8 mouse cellular contexts compared by ENCODE assay signal in the genomic region with DNA sequence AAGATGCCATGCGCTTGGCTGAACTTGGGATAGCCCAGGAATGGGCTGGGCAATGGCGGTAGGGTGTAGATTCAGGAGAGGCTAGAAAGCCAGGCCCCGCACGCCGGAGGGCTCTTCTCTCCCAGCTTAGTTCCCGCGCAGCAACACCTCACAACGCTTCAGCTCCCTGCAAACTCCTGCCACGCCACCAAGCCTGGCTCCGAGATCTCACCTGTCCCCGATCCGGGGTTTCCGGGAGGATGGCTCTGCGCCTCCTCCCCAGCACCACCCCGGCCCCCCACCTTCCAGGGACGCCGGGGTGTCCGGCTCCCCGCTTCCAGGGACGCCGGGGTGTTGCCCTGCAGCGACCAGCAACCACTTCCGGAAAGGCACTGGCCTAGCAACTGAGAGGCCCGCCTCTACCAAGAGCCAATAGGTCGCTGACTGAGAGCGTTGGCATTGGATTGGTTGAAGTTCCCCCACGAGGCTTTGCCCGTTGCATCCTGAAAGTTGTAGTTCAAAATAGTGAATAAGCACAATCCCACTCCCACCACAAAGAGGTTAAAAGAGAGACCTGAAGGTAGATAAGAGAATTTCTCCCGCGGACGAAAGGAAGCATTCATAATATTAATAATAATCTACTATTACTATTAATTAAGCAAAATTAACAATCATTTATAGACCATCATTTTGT. TPM values are rescaled to one million over a fixed set of nuclear protein-coding genes. Genes with fewer than 3 reads are reported as not detected.
DNase-seq lines count a peak whose midpoint lies in the region; ATAC-seq and TF ChIP-seq lines count a peak whose summit lies in the region.

A gene (minus strand): TSS at position 401 of the 673 bp plus-strand sequence.

- peak within 1 kb of the TSS; percentile 75 for H3K27ac ChIP-seq in heart, embryonic 12.5 days (ENCODE audit: poor library complexity, severe bottlenecking)
- peak within 1 kb of the TSS; percentile 78 for H3K27ac ChIP-seq in kidney, postnatal 0 days
- peak within 1 kb of the TSS; percentile 43; the same call in 1 of the 2 replicates for H3K27ac ChIP-seq in liver, embryonic 11.5 days (ENCODE audit: low read depth, low read length)
- H3K27ac ChIP-seq in stomach, embryonic 14.5 days (ENCODE audit: low read length) = peak within 1 kb of the TSS; percentile 91

- peak within 1 kb of the TSS; percentile 86 for H3K4me2 ChIP-seq in heart, embryonic 12.5 days
- peak within 1 kb of the TSS; percentile 90 for H3K4me2 ChIP-seq in kidney, postnatal 0 days (ENCODE audit: low read length)
- H3K4me2 ChIP-seq in liver, embryonic 11.5 days = peak within 1 kb of the TSS; percentile 95
- H3K4me2 ChIP-seq in stomach, embryonic 14.5 days (replicated peaks; ENCODE audit: low read depth, low read length) = peak within 1 kb of the TSS; percentile 76

- peaks cover 13% of the 10 kb centered on the region for H3K4me1 ChIP-seq in heart, embryonic 12.5 days (replicated peaks)
- H3K4me1 ChIP-seq in kidney, postnatal 0 days (replicated peaks; ENCODE audit: insufficient read depth, low read length) = peaks cover 4% of the 10 kb centered on the region; the same call in 1 of the 2 replicates
- peaks cover 3% of the 10 kb centered on the region; the same call in 1 of the 2 replicates for H3K4me1 ChIP-seq in liver, embryonic 11.5 days (replicated peaks; ENCODE audit: control insufficient read depth, insufficient read depth, low read length)
- peaks cover 5% of the 10 kb centered on the region; the same call in 1 of the 2 replicates for H3K4me1 ChIP-seq in stomach, embryonic 14.5 days (ENCODE audit: control insufficient read depth, insufficient read depth, low read length)

- no peaks in the 10 kb centered on the region for H3K27me3 ChIP-seq in heart, embryonic 12.5 days (replicated peaks)
- no peaks in the 10 kb centered on the region for H3K27me3 ChIP-seq in kidney, postnatal 0 days (ENCODE audit: insufficient read depth, low read length)
- H3K27me3 ChIP-seq in liver, embryonic 11.5 days (replicated peaks; ENCODE audit: control insufficient read depth, insufficient read depth, low read length) = no peaks in the 10 kb centered on the region
- H3K27me3 ChIP-seq in stomach, embryonic 14.5 days (ENCODE audit: control insufficient read depth, insufficient read depth, low read length) = no peaks in the 10 kb centered on the region

- H3K9ac ChIP-seq in heart, embryonic 12.5 days = peak within 1 kb of the TSS; percentile 72
- peak within 1 kb of the TSS; percentile 77 for H3K9ac ChIP-seq in kidney, postnatal 0 days (ENCODE audit: low read depth, low read length)
- peak within 1 kb of the TSS; percentile 74 for H3K9ac ChIP-seq in liver, embryonic 11.5 days (ENCODE audit: low read depth, low read length)
- peak within 1 kb of the TSS; percentile 52; the same call in 1 of the 2 replicates for H3K9ac ChIP-seq in stomach, embryonic 14.5 days (replicated peaks; ENCODE audit: low read depth, low read length)

- H3K9me3 ChIP-seq in heart, embryonic 12.5 days (replicated peaks) = peaks cover 3% of the 10 kb centered on the region; the same call in 1 of the 2 replicates
- H3K9me3 ChIP-seq in kidney, postnatal 0 days (replicated peaks; ENCODE audit: low read length) = no peaks in the 10 kb centered on the region
- H3K9me3 ChIP-seq in liver, embryonic 11.5 days (ENCODE audit: control insufficient read depth, low read length) = no peaks in the 10 kb centered on the region
- H3K9me3 ChIP-seq in stomach, embryonic 14.5 days (ENCODE audit: control insufficient read depth, low read depth, low read length) = no peaks in the 10 kb centered on the region; the same call in 1 of the 2 replicates

- peak; percentile 89 for DNase-seq in CD4-positive helper T cell, adult 2 months (ENCODE audit: low read depth, low spot score)
- DNase-seq in brain, embryonic 18.5 days (ENCODE audit: low read depth, low spot score) = peak; percentile 86
- peak; percentile 98 for DNase-seq in kidney, postnatal 0 days (ENCODE audit: low spot score)
- peak; percentile 87 for DNase-seq in liver, embryonic 11.5 days (ENCODE audit: low spot score)
- peak; percentile 85 for DNase-seq in naive thymus-derived CD4-positive, alpha-beta T cell, adult 2 months (ENCODE audit: low read depth)

- H3K36me3 ChIP-seq in heart, embryonic 12.5 days = peaks cover 2% of the 10 kb centered on the region; the same call in 1 of the 2 replicates
- no peaks in the 10 kb centered on the region for H3K36me3 ChIP-seq in kidney, postnatal 0 days (ENCODE audit: insufficient read depth, low read length)
- no peaks in the 10 kb centered on the region for H3K36me3 ChIP-seq in liver, embryonic 11.5 days (ENCODE audit: control insufficient read depth, insufficient read depth, low read length)
- no peaks in the 10 kb centered on the region for H3K36me3 ChIP-seq in stomach, embryonic 14.5 days (ENCODE audit: control insufficient read depth, insufficient read depth, low read length)

- H3K4me3 ChIP-seq in heart, embryonic 12.5 days = peak within 1 kb of the TSS; percentile 67
- peak within 1 kb of the TSS; percentile 84 for H3K4me3 ChIP-seq in kidney, postnatal 0 days (replicated peaks; ENCODE audit: low read depth, low read length)
- peak within 1 kb of the TSS; percentile 77 for H3K4me3 ChIP-seq in liver, embryonic 11.5 days (ENCODE audit: low read depth, low read length)
- peak within 1 kb of the TSS; percentile 76 for H3K4me3 ChIP-seq in stomach, embryonic 14.5 days (ENCODE audit: low read depth, low read length)

- TF ChIP-seq CTCF in kidney, postnatal 0 days (IDR thresholded peaks at IDR 0.05; ENCODE audit: low read depth) = no peak

- WGBS in heart, embryonic 12.5 days = under 1% methylated on average over 31 of the region's 31 CpGs
- under 1% methylated on average over 31 of the region's 31 CpGs for WGBS in kidney, postnatal 0 days
- under 1% methylated on average over 31 of the region's 31 CpGs for WGBS in liver, embryonic 11.5 days
- 0% methylated on average over 31 of the region's 31 CpGs for WGBS in stomach, embryonic 14.5 days

- peak; percentile 99 for ATAC-seq in erythroid progenitor cell, adult 5-6 weeks (replicated peaks; ENCODE audit: low FRiP score, poor library complexity, severe bottlenecking)
- peak; percentile 92 for ATAC-seq in heart, embryonic 12.5 days (ENCODE audit: insufficient number of reproducible peaks, low FRiP score)
- peak; percentile 94 for ATAC-seq in kidney, postnatal 0 days (replicated peaks; ENCODE audit: low FRiP score, low read depth)
- peak; percentile 97 for ATAC-seq in liver, embryonic 11.5 days (replicated peaks; ENCODE audit: low FRiP score)
- ATAC-seq in stomach, embryonic 14.5 days (ENCODE audit: insufficient number of reproducible peaks, insufficient read depth, low FRiP score, low read depth) = peak; percentile 92

RNA-seq across cellular contexts. Expression of the gene that starts here (rescaled TPM):
- 31.4 and 47.4 TPM in 2 replicates for total RNA-seq in erythroid progenitor cell, adult 5-6 weeks (2015; ENCODE audit: low replicate concordance)
- 39.9 and 50.2 TPM in 2 replicates for total RNA-seq in erythroid progenitor cell, adult 5-6 weeks (2017; ENCODE audit: low replicate concordance)
- 14.3 and 19.0 TPM in 2 replicates for polyA plus RNA-seq in heart, embryonic 12.5 days (2016; fragmentation: Nextera tagmentation; extraction: Ambion mirVana)
- polyA plus RNA-seq in kidney, postnatal 0 days (2015; fragmentation: Nextera tagmentation; extraction: Ambion mirVana) = 20.1 and 20.6 TPM in 2 replicates
- 10.3 and 12.9 TPM in 2 replicates for polyA plus RNA-seq in liver, embryonic 11.5 days (2014; fragmentation: Nextera tagmentation; extraction: Ambion mirVana)
- polyA plus RNA-seq in stomach, embryonic 14.5 days (2014; fragmentation: Nextera tagmentation; extraction: Ambion mirVana) = 24.4 and 34.6 TPM in 2 replicates

Comparison
In these comparisons a context has a peak if more than half of its experiments do, and no peak if none do; other contexts are left out.
1. Peak in every context shown above with its lines: DNase-seq, ATAC-seq, H3K4me3 ChIP-seq and H3K27ac ChIP-seq.